Mouse (Mus musculus) limb, embryonic 14.5 days (tissue): Measurements from ENCODE around the gene Ctsl. TPM values are rescaled to one million over a fixed set of nuclear protein-coding genes. Genes with fewer than 3 reads are reported as not detected.

Experiments used
- ATAC-seq: fragments of 200-750 bp; cut with Nextera tagmentation; 2 replicates; pipeline ENCODE4 v1.8.0; 2017; ENCODE audit warnings: low read depth, moderate number of reproducible peaks, moderate TSS enrichment; ENCODE audit not compliant: low FRiP score
- DNase-seq: peaks from one replicate; pipeline ENCODE4 v3.0.0-alpha.2; 2015; ENCODE audit warnings: low spot score
- H3K27ac ChIP-seq: fragments of 300-500 bp; sonication (generic); replicated peaks from 2 replicates; pipeline ENCODE4 v1.5.1; 2014; ENCODE audit warnings: low read depth, mild to moderate bottlenecking, low read length, moderate library complexity, mixed read lengths
- H3K27me3 ChIP-seq: fragments of 300-500 bp; sonication (generic); 2 replicates; pipeline ENCODE4 v1.6.1; 2014; ENCODE audit warnings: low read length, mixed read lengths; ENCODE audit not compliant: control insufficient read depth, insufficient read depth
- H3K36me3 ChIP-seq: fragments of 300-500 bp; sonication (generic); 2 replicates; pipeline ENCODE4 v1.6.1; 2014; ENCODE audit warnings: mild to moderate bottlenecking, low read length, moderate library complexity, mixed read lengths; ENCODE audit not compliant: control insufficient read depth, insufficient read depth
- H3K4me1 ChIP-seq: fragments of 300-500 bp; sonication (generic); 2 replicates; pipeline ENCODE4 v1.6.1; 2014; ENCODE audit warnings: antibody characterized with exemption, low read length, mixed read lengths; ENCODE audit not compliant: control insufficient read depth, insufficient read depth
- H3K4me2 ChIP-seq: fragments of 300-500 bp; sonication (generic); replicated peaks from 2 replicates; pipeline ENCODE4 v1.6.1; 2014; ENCODE audit warnings: low read depth, mild to moderate bottlenecking, low read length, moderate library complexity; ENCODE audit not compliant: severe bottlenecking
- H3K4me3 ChIP-seq: fragments of 300-500 bp; sonication (generic); replicated peaks from 2 replicates; pipeline ENCODE4 v1.5.1; 2014; ENCODE audit warnings: low read length
- H3K9ac ChIP-seq: fragments of 300-500 bp; sonication (generic); 2 replicates; pipeline ENCODE4 v1.6.1; 2014; ENCODE audit warnings: mild to moderate bottlenecking, low read depth, low read length, moderate library complexity; ENCODE audit not compliant: severe bottlenecking
- H3K9me3 ChIP-seq: fragments of 300-500 bp; sonication (generic); 2 replicates; pipeline ENCODE4 v1.6.1; 2016; ENCODE audit warnings: low read length; ENCODE audit not compliant: control insufficient read depth
- POLR2A ChIP-seq: fragments of 200-500 bp; IDR thresholded peaks from 2 replicates; pipeline ENCODE4 v1.8.0; 2012; ENCODE audit warnings: inconsistent platforms, mild to moderate bottlenecking, moderate library complexity, borderline replicate concordance; ENCODE audit not compliant: insufficient read depth, insufficient read length; ENCODE audit errors: extremely low read depth
- WGBS: fragments of 180-500 bp; shearing (Covaris S2); extraction: QIAGEN DNeasy Blood & Tissue Kit; methylation state at CpG from one replicate; pipeline ENCODE4 v1.1.7; 2014; 5-methylcytosine and 5-hydroxymethylcytosine counted together
- polyA plus RNA-seq, 2 experiments: library from polyadenylated mRNA; depleted of rRNA in 1 of 2; stranded (reverse) in 1 of 2; unstranded in 1 of 2; fragments of >200 nt; fragmentation: Nextera tagmentation in 1 of 2; extraction: Ambion mirVana in 1 of 2; gene quantifications; 2 replicates each; pipeline versions ENCODE4 v1.2.1 to v1.2.3; 2012 to 2014

The Ctsl gene
- polyA plus RNA-seq, 2 experiments: 161 to 228 TPM

GRCm38 (mm10) chr13:64388415-64388814, 17.7 kb upstream of the Ctsl start:
- ATAC-seq: no peak
- Histone ChIP-seq H3K4me3 (no peak overlapping the region), H3K9ac (no peak overlapping the region), H3K9me3 (no peaks in the 10 kb centered on the region), H3K36me3 (no peaks in the 10 kb centered on the region), H3K4me2 (no peak overlapping the region), H3K27ac (no peak overlapping the region), H3K4me1 (no peaks in the 10 kb centered on the region), H3K27me3 (no peaks in the 10 kb centered on the region)
- 44% methylated on average over 4 of the region's 4 CpGs for WGBS
- no peak for DNase-seq
- TF ChIP-seq POLR2A: no peak

- Histone ChIP-seq H3K9me3 (no peaks in the 10 kb centered on the region), H3K4me1 (no peaks in the 10 kb centered on the region), H3K27ac (no peak overlapping the region), H3K4me2 (no peak overlapping the region), H3K9ac (no peak overlapping the region), H3K4me3 (no peak overlapping the region), H3K36me3 (no peaks in the 10 kb centered on the region), H3K27me3 (no peaks in the 10 kb centered on the region)
- DNase-seq (no peak), ATAC-seq (no peak)
- 45% methylated on average over 2 of the region's 2 CpGs for WGBS
- TF ChIP-seq POLR2A: no peak
These were observed 15.4 kb upstream of the Ctsl start for GRCm38 (mm10) chr13:64386048-64386447.

GRCm38 (mm10) chr13:64384937-64385336, 14.2 kb upstream of the Ctsl start:
- 79% methylated on average over 3 of the region's 3 CpGs for WGBS
- no peak for TF ChIP-seq POLR2A
- Histone ChIP-seq H3K4me1 (no peaks in the 10 kb centered on the region), H3K27ac (no peak overlapping the region), H3K9ac (no peak overlapping the region), H3K9me3 (no peaks in the 10 kb centered on the region), H3K27me3 (no peaks in the 10 kb centered on the region), H3K36me3 (no peaks in the 10 kb centered on the region), H3K4me2 (no peak overlapping the region), H3K4me3 (no peak overlapping the region)
- DNase-seq: no peak
- ATAC-seq: no peak

GRCm38 (mm10) chr13:64380251-64380650, 9.6 kb upstream of the Ctsl start:
- no peak for DNase-seq
- Histone ChIP-seq H3K9ac (no peak overlapping the region), H3K36me3 (no peaks in the 10 kb centered on the region), H3K9me3 (no peaks in the 10 kb centered on the region), H3K4me3 (no peak overlapping the region), H3K4me1 (no peaks in the 10 kb centered on the region), H3K4me2 (no peak overlapping the region), H3K27me3 (no peaks in the 10 kb centered on the region), H3K27ac (no peak overlapping the region)
- no peak for ATAC-seq
- TF ChIP-seq POLR2A: no peak
- WGBS: 90% methylated on average over 2 of the region's 2 CpGs

- H3K4me2 ChIP-seq: no peak overlapping the region
- no peaks in the 10 kb centered on the region for H3K9me3 ChIP-seq
- ATAC-seq (no peak), DNase-seq (no peak)
- no peaks in the 10 kb centered on the region for H3K27me3 ChIP-seq
- H3K4me3 ChIP-seq: no peak overlapping the region
- no peak overlapping the region for H3K27ac ChIP-seq
- no peak overlapping the region for H3K9ac ChIP-seq
- WGBS: 81% methylated on average over 4 of the region's 4 CpGs
- no peaks in the 10 kb centered on the region for H3K36me3 ChIP-seq
- TF ChIP-seq POLR2A: no peak
- no peaks in the 10 kb centered on the region for H3K4me1 ChIP-seq
These were observed 7.9 kb upstream of the Ctsl start for GRCm38 (mm10) chr13:64378601-64379000.

GRCm38 (mm10) chr13:64376472-64376871, 5.8 kb upstream of the Ctsl start:
- ATAC-seq: no peak
- no peak for TF ChIP-seq POLR2A
- no peak for DNase-seq
- no peaks in the 10 kb centered on the region for H3K36me3 ChIP-seq
- no peaks in the 10 kb centered on the region for H3K27me3 ChIP-seq
- H3K4me3 ChIP-seq: no peak overlapping the region
- no peak overlapping the region for H3K4me2 ChIP-seq
- no peak overlapping the region for H3K27ac ChIP-seq
- no peaks in the 10 kb centered on the region for H3K9me3 ChIP-seq
- WGBS: 92% methylated on average over 2 of the region's 2 CpGs
- no peak overlapping the region for H3K9ac ChIP-seq
- no peaks in the 10 kb centered on the region for H3K4me1 ChIP-seq
